Mouse (Mus musculus) liver, postnatal 0 days (tissue): ENCODE measurements at regions not wholly inside any gene's neighbourhood (a gene's known extent, or its start where the extent isn't known, plus 50 kb on each side); places are given as distances from the start of the nearest gene placed in this dataset.
A peak's percentile ranks its signal among the peaks of the same experiment; 100 is the strongest.

Experiments used
- ATAC-seq: fragments of 200-750 bp; cut with Nextera tagmentation; 2 replicates; pipeline ENCODE4 v1.8.0; 2017; ENCODE audit warnings: mild to moderate bottlenecking, moderate library complexity
- DNase-seq: peaks from one replicate; pipeline ENCODE4 v3.0.0-alpha.2; 2016
- H3K27ac ChIP-seq: fragments of 300-500 bp; sonication (generic); 2 replicates; pipeline ENCODE4 v1.5.1; 2014; ENCODE audit warnings: antibody characterized with exemption, moderate library complexity, mild to moderate bottlenecking, low read depth
- H3K27me3 ChIP-seq: fragments of 300-500 bp; sonication (generic); 2 replicates; pipeline ENCODE4 v1.6.1; 2014; ENCODE audit warnings: low read length, control low read depth, mixed read lengths; ENCODE audit not compliant: insufficient read depth
- H3K36me3 ChIP-seq: fragments of 300-500 bp; sonication (generic); replicated peaks from 2 replicates; pipeline ENCODE4 v1.6.1; 2014; ENCODE audit warnings: mild to moderate bottlenecking, control low read depth, low read length, moderate library complexity, mixed read lengths; ENCODE audit not compliant: insufficient read depth
- H3K4me1 ChIP-seq: fragments of 300-500 bp; sonication (generic); 2 replicates; pipeline ENCODE4 v1.6.1; 2014; ENCODE audit warnings: antibody characterized with exemption, mild to moderate bottlenecking, control low read depth; ENCODE audit not compliant: insufficient read depth
- H3K4me2 ChIP-seq: fragments of 300-500 bp; sonication (generic); 2 replicates; pipeline ENCODE4 v1.6.1; 2014; ENCODE audit warnings: low read depth, mild to moderate bottlenecking, low read length, moderate library complexity, mixed read lengths
- H3K4me3 ChIP-seq: fragments of 300-500 bp; sonication (generic); 2 replicates; pipeline ENCODE4 v1.5.1; 2014; ENCODE audit warnings: low read depth, low read length
- H3K9ac ChIP-seq: fragments of 300-500 bp; sonication (generic); replicated peaks from 2 replicates; pipeline ENCODE4 v1.6.1; 2014; ENCODE audit warnings: mild to moderate bottlenecking, moderate library complexity
- H3K9me3 ChIP-seq: fragments of 300-500 bp; sonication (generic); 2 replicates; pipeline ENCODE4 v1.6.1; 2016; ENCODE audit warnings: mild to moderate bottlenecking, control low read depth, low read length, mixed read lengths
- CTCF ChIP-seq: sonication (generic); IDR thresholded peaks from 2 replicates; pipeline ENCODE4 v1.5.1; 2016; ENCODE audit warnings: antibody characterized with exemption, low read depth
- EP300 ChIP-seq: IDR thresholded peaks from 2 replicates; pipeline ENCODE4 v1.6.1; 2016; ENCODE audit warnings: antibody characterized with exemption, low read depth, mild to moderate bottlenecking
- WGBS: fragments of 180-500 bp; shearing (Covaris S2); extraction: QIAGEN DNeasy Blood & Tissue Kit; methylation state at CpG from one replicate; pipeline ENCODE4 v1.1.7; 2014; ENCODE audit not compliant: insufficient replicate concordance; 5-methylcytosine and 5-hydroxymethylcytosine counted together

DNA sequence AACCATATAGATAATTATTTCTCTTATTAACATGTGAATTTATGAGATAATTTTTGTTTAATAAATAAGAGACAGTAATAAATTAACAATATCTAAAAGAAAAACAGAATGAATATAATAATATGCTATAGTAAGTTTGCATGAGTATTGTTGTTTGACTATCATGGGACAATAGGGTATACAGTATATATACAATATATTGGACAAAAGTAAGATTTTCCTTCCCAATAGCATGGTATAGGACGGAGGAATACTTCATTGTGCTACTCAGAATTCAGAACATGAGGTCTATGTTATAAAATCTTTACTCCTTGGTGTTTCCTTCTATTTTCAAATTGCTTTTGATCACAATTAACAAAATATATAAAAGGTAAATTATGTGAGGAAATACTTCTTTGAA lies 771.0 kb upstream of the Pcdh20 start:
- Histone ChIP-seq H3K36me3 (no peaks in the 10 kb centered on the region), H3K9me3 (no peaks in the 10 kb centered on the region), H3K4me2 (no peak overlapping the region), H3K4me3 (no peak overlapping the region), H3K27ac (no peak overlapping the region), H3K9ac (no peak overlapping the region), H3K4me1 (no peaks in the 10 kb centered on the region), H3K27me3 (no peaks in the 10 kb centered on the region)
- no peak for ATAC-seq
- WGBS = 72% methylated on average over 1 of the region's 1 CpGs
- DNase-seq = no peak
- no peak for TF ChIP-seq CTCF
- no peak for TF ChIP-seq EP300

DNA sequence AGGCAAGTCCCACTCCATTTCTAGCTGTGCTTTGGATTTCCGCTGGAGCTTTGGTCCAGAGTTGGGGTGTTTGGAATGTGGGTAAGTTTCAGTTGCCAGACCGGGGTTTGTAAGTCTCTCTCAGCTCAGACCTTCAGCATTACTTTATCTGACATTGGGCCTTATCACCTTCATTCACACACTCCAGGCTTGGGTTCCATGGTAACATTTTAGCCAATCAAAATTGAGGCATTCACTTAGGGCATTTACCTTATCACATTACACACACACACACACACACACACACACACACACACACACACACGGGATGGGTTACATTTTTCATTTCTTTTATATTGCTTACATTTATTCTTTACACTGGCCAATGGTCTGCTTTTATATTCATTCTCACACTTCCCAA lies 765.3 kb upstream of the Pcdh20 start:
- no peaks in the 10 kb centered on the region for H3K36me3 ChIP-seq
- WGBS = 56% methylated on average over 3 of the region's 3 CpGs
- ATAC-seq = no peak
- no peak overlapping the region for H3K9ac ChIP-seq
- no peak overlapping the region for H3K4me3 ChIP-seq
- H3K4me1 ChIP-seq = no peaks in the 10 kb centered on the region
- H3K4me2 ChIP-seq = no peak overlapping the region
- H3K27me3 ChIP-seq = no peaks in the 10 kb centered on the region
- no peaks in the 10 kb centered on the region for H3K9me3 ChIP-seq
- H3K27ac ChIP-seq = no peak overlapping the region
- TF ChIP-seq CTCF (no peak), EP300 (no peak)
- DNase-seq = no peak

DNA sequence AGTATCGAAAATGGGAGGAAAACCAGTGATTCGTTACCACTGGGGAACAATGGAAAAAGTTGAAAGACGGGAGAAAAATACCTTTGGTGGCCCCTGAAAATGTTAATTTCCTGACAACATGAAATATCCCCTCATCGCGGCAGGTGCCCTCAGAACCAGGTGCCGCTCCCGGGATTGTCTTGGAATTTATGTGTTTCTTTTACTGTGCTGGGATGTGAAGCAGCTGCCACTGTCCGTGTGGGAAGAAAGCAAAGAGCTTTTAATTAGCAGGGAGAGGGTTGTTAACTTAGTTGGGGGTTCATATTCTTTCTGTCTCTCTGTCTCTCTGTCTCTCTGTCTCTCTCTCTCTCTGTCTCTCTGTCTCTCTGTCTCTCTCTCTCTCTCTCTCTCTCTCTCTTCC lies 759.3 kb upstream of the Pcdh20 start:
- ATAC-seq (no peak), DNase-seq (no peak)
- TF ChIP-seq CTCF (no peak), EP300 (no peak)
- Histone ChIP-seq H3K4me2 (no peak overlapping the region), H3K9ac (no peak overlapping the region), H3K36me3 (no peaks in the 10 kb centered on the region), H3K27me3 (no peaks in the 10 kb centered on the region), H3K9me3 (no peaks in the 10 kb centered on the region), H3K4me1 (no peaks in the 10 kb centered on the region), H3K27ac (no peak overlapping the region), H3K4me3 (no peak overlapping the region)
- 43% methylated on average over 8 of the region's 8 CpGs for WGBS

DNA sequence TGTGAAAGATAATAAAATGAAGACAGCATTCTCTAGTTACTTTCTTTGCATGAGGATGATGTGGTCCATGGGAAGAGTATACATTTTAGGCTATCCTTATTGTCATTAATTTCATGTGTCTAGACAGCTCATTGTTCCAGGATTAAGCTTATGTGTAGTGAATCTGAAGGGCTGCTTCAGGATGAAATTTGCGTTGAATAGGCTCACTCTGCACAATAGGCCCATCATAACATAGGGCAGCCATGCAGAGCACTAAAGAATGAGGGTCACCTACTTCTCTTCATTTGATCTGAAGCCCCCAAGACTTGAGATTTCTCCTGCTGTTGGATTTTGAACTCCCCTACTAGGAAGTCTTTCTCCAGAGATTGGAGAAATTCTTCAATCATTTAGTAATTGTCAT lies 746.2 kb upstream of the Pcdh20 start:
- Histone ChIP-seq H3K4me2 (no peak overlapping the region), H3K27ac (no peak overlapping the region), H3K9me3 (no peaks in the 10 kb centered on the region), H3K4me3 (no peak overlapping the region), H3K36me3 (no peaks in the 10 kb centered on the region), H3K27me3 (no peaks in the 10 kb centered on the region), H3K4me1 (no peaks in the 10 kb centered on the region), H3K9ac (no peak overlapping the region)
- 68% methylated on average over 1 of the region's 1 CpGs for WGBS
- DNase-seq (no peak), ATAC-seq (no peak)
- TF ChIP-seq CTCF = no peak
- no peak for TF ChIP-seq EP300

DNA sequence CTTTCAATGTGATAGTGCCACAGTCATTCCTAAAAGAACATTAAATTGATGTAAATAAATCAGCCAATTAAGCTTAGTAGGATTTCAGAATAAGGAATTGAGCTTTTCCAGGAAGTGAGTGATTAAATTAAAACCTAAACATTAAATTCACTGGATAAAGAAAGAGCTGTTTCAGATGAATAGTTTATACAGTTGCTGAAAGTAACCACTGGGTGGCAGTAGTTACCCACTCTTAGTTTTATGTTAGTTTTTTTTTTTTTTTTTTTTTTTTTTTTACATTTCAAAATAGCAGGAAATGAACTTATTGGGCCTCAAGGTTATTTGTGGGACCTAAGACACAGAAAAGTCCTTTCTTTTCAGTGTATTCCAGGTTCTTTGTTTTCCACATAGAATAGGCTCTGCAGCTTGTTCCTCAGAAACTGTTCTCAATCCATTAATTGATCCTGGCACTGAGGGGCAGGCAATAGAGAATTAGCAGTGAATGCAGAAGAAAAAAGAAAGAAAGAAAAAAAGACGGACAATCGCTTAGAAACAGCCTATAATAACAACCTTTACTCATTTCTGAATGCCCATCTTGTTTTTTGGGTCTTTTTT lies 710.3 kb upstream of the Pcdh20 start:
- WGBS = 50% methylated on average over 2 of the region's 2 CpGs
- ATAC-seq (no peak), DNase-seq (no peak)
- H3K36me3 ChIP-seq = no peaks in the 10 kb centered on the region
- H3K27me3 ChIP-seq = no peaks in the 10 kb centered on the region
- H3K4me1 ChIP-seq = no peaks in the 10 kb centered on the region
- no peak overlapping the region for H3K4me2 ChIP-seq
- H3K4me3 ChIP-seq = no peak overlapping the region
- TF ChIP-seq CTCF = peak; percentile 44
- no peak for TF ChIP-seq EP300
- H3K9me3 ChIP-seq = no peaks in the 10 kb centered on the region
- H3K9ac ChIP-seq = no peak overlapping the region
- H3K27ac ChIP-seq = no peak overlapping the region

DNA sequence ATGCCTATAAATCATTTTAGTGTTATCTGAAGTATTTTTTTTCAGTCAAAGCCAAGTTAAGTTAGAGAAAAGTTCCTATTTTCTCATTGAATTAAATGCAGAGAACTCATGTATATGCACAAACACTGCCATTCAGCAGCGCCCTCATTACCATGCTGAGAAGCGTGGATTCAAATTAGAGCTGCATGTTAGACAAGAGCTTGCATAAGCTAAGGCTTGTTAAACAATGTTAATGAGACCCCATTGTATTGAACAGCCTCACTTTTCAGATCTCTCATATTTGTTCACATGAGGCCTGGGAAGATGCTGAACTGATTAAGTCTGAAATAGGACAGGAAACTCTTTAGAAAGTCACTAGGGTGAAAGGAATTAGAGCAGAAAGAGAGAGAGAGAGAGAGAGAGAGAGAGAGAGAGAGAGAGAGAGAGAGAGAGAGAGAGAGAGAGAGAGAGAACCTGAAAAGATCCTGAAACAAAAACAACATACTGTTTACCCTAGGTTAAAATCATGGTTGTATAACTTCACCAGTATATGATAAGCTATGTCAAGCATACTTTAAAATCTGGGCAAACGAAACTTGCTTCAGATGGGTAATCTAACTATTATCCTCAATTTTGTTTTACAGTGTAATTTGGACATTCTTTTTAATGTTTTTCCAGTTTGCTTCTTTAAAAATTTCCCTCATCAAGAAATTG lies 671.9 kb upstream of the Pcdh20 start:
- Histone ChIP-seq H3K4me2 (no peak overlapping the region), H3K27me3 (no peaks in the 10 kb centered on the region), H3K4me1 (no peaks in the 10 kb centered on the region), H3K9ac (no peak overlapping the region), H3K9me3 (no peaks in the 10 kb centered on the region), H3K27ac (no peak overlapping the region), H3K36me3 (no peaks in the 10 kb centered on the region), H3K4me3 (no peak overlapping the region)
- TF ChIP-seq CTCF (no peak), EP300 (no peak)
- ATAC-seq (no peak), DNase-seq (no peak)
- 73% methylated on average over 3 of the region's 3 CpGs for WGBS

DNA sequence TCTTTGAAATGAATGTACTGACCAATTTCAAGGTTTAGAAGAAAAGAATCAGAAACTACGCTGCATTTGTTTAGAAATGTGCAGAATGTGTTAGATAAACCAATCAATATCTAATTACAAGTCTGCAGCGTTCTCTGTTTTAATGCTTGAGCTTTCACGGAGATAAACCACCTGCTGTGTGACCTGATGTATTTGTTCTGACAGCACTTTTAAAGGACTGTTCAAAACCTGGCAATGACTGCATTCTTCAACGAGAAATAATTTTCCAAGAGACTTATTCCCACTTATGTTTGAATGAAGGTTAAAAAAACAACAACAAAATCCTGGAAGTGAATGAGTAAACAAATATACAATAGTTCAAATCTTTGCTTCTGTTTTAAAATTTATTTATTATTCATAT lies 628.1 kb upstream of the Pcdh20 start:
- 58% methylated on average over 4 of the region's 4 CpGs for WGBS
- Histone ChIP-seq H3K27me3 (no peaks in the 10 kb centered on the region), H3K4me3 (no peak overlapping the region), H3K36me3 (no peaks in the 10 kb centered on the region), H3K9ac (no peak overlapping the region), H3K4me1 (no peaks in the 10 kb centered on the region), H3K4me2 (no peak overlapping the region), H3K27ac (no peak overlapping the region), H3K9me3 (no peaks in the 10 kb centered on the region)
- DNase-seq (no peak), ATAC-seq (no peak)
- no peak for TF ChIP-seq CTCF
- TF ChIP-seq EP300 = no peak
